Mouse (Mus musculus): ENCODE measurements around the gene Haus4. TPM values are rescaled to one million over a fixed set of nuclear protein-coding genes. Genes with fewer than 3 reads are reported as not detected.
A peak's percentile ranks its signal among the peaks of the same experiment; 100 is the strongest.

Haus4 gene
- total RNA-seq, 2 experiments from 2014 or later = 2.6 to 3.4 TPM

DNA sequence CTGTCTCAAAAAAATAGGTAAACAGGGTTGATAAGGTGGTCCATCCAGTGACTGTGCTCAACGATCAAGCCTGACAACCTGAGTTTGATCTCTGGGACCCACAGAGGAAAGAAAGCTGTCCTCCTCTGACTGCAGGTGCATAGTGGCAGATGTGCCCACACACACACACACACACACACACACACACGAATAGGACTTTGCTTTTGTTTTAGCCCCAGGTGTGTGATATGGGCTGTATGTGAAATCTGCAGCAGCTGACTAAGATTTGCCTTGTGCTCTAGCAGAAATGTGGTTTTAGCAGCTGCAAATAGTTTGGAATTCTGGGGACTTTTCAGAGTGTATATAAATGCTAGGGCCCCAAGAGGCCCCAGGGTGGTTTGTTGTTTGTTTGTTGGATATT, 55.1 kb downstream of the Haus4 start:
- DNase-seq (ENCODE audit: low spot score in 2 of 2) = no peak

DNA sequence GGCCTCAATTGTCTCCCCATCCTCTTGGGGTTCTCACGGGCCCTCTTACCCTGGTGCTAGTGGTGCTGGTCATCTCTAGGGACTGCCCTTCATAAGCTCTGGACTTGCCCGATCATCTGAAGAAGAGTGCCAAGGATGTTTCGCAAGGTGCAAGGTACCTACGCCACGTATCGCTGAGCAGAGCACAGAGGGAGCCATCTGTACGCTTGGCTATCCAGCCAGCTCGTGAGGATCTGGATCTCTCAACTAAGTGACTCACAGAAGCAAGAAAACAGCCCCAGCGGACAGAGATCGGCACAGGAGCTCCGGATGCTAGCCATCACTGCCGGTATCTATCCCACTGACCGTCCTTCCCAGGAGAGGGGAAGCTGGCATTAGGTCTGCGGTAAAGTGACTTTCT, 57.7 kb downstream of the Haus4 start:
- DNase-seq (ENCODE audit: low spot score in 2 of 2) = no peak

DNA sequence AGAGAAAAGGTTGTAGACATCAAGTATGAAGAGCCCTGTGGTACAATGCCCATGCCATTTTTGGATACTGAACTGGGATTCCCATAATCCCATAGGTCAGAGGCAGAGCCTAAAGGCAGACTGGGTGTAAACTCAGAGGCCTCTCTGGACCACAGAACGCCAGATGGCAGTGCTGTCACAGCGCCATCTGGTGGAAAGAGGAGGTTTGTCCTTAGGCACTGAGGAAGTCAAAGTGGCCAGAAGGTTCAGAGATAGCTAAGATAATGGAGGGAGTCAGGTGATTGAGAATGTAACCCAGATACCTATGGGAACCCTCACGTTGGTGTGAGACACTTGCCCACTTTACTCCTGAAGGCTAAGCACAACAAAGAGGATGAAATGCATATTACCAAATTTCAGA, 60.2 kb downstream of the Haus4 start:
- peak in 1 of 2 experiments; percentile 78 for DNase-seq (ENCODE audit: low spot score in 2 of 2)

DNA sequence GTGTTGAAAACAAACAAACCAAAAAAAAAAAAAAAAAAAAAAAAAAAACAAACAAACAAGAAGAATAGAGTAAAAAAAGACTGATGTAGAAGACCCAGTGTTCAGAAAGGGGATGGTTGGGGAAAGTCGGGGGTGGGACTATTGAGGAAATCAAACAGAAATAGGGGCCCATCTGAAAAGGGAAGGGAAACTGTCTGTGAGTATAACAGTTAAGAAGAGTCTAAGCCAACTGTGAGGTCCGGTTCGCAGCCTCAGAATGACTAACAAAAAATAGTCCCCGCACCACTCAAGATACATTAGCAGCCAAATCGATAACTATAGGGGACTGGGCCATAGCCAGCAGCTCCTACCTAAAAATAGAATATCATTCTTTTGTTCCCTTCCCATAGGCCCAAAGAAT, 61.2 kb downstream of the Haus4 start:
- DNase-seq (ENCODE audit: low spot score in 2 of 2) = no peak

DNA sequence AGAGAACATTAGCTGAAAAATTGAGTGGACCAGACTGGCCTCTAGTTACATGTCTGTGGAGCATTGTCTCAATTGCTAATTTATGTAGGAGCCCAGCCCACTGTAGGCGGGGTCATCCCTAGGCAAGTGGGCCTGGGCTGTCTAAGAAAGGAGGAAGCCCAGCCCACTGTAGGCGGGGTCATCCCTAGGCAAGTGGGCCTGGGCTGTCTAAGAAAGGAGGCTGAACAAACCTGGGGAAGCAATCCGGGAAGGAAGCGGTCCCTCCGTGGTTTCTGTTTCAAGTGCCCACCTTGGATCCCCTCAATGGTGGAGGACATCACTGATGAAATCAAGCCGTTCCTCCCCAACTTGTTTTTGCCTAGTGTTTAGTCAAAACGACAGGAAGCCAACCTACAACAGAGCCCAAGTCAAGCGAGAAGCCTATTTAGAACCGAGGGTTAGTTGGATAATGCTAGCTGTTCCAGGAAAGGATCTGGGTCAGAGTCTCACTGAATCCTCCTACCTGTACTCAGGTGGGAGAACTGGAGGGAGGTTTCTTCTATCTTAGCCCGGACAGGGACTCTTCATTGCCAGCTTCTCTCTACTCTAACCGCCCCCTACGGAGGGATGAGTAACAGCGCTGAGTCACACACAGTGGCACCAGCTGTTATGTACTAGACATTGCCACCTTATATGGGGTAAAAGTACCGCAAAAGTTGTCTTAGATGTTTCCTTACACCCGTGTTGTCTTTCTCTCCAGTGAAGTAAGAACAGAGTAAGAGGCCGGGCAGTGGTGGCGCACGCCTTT, 61.9 kb downstream of the Haus4 start:
- peak in 1 of 2 experiments; percentile 39 for DNase-seq (ENCODE audit: low spot score in 2 of 2)

Other genes with a start within 250 kb of the Haus4 start
- 10 to 100 TPM; 51.9 to 53.9 TPM for gene Oxa1l, start 193.8 kb downstream of the Haus4 start, total RNA-seq (2021)
- 1 to 10 TPM; 1.5 to 2.2 TPM for gene Slc7a7, start 136.8 kb downstream of the Haus4 start, total RNA-seq (2021)
- gene Mrpl52, start 127.7 kb downstream of the Haus4 start, total RNA-seq (2021) = 100 to 1,000 TPM in 1 of 2 experiments, 10 to 100 TPM in 1; 94.8 to 109 TPM
- gene Mmp14, start 123.0 kb downstream of the Haus4 start, total RNA-seq (2021) = 10 to 100 TPM; 15.0 to 15.2 TPM
- 10 to 100 TPM; 33.8 to 34.6 TPM for gene Lrp10, start 90.5 kb downstream of the Haus4 start, total RNA-seq (2021)
- 10 to 100 TPM; 21.0 to 23.1 TPM for gene Rem2, start 78.5 kb downstream of the Haus4 start, total RNA-seq (2021)
- 10 to 100 TPM; 51.5 to 56.7 TPM for gene Prmt5, start 37.1 kb downstream of the Haus4 start, total RNA-seq (2021)
- under 1 TPM; 0.86 to 0.89 TPM for gene Ajuba, start 22.9 kb upstream of the Haus4 start, total RNA-seq (2021)
- gene 4931414P19Rik, start 51.4 kb upstream of the Haus4 start, total RNA-seq (2021) = 1 to 10 TPM; 5.6 TPM
- gene Psmb5, start 63.4 kb upstream of the Haus4 start, total RNA-seq (2021) = 100 to 1,000 TPM; 209 to 210 TPM
- under 1 TPM; 0.25 to 0.54 TPM for gene Psmb11, start 66.8 kb upstream of the Haus4 start, total RNA-seq (2021)
- not detected for gene Gm17606, start 86.3 kb upstream of the Haus4 start, total RNA-seq (2021)
- 10 to 100 TPM; 20.4 to 22.3 TPM for gene Cdh24, start 86.7 kb upstream of the Haus4 start, total RNA-seq (2021)
- gene 1700123O20Rik, start 131.6 kb upstream of the Haus4 start, total RNA-seq (2021) = 10 to 100 TPM; 23.4 to 24.4 TPM
- gene Acin1, start 132.3 kb upstream of the Haus4 start, total RNA-seq (2021) = 100 to 1,000 TPM; 196 to 207 TPM
- not detected for gene Gm29776, start 144.2 kb upstream of the Haus4 start, total RNA-seq (2021)
- gene Cebpe, start 157.6 kb upstream of the Haus4 start, total RNA-seq (2021) = not detected
- 10 to 100 TPM; 52.3 to 53.1 TPM for gene Slc7a8, start 227.3 kb upstream of the Haus4 start, total RNA-seq (2021)